Mouse (Mus musculus) forebrain, embryonic 11.5 days (tissue): ENCODE data around the gene Ttc4. TPM values are rescaled to one million over a fixed set of nuclear protein-coding genes. Genes with fewer than 3 reads are reported as not detected.

Experiments used
- ATAC-seq: fragments of 200-750 bp; cut with Nextera tagmentation; replicated peaks from 2 replicates; pipeline ENCODE4 v1.8.0; 2017; ENCODE audit warnings: moderate TSS enrichment; ENCODE audit not compliant: low FRiP score
- DNase-seq: peaks from one replicate; pipeline ENCODE4 v3.0.0-alpha.2; 2017; ENCODE audit warnings: low spot score
- H3K27ac ChIP-seq: fragments of 300-500 bp; sonication (generic); 2 replicates; pipeline ENCODE4 v1.5.1; 2014; ENCODE audit warnings: low read depth, low read length
- H3K27me3 ChIP-seq: fragments of 300-500 bp; sonication (generic); 2 replicates; pipeline ENCODE4 v1.6.1; 2014; ENCODE audit warnings: mild to moderate bottlenecking, low read length, mixed read lengths; ENCODE audit not compliant: control insufficient read depth, insufficient read depth
- H3K36me3 ChIP-seq: fragments of 300-500 bp; sonication (generic); 2 replicates; pipeline ENCODE4 v1.6.1; 2014; ENCODE audit warnings: mild to moderate bottlenecking, low read length, moderate library complexity, mixed read lengths; ENCODE audit not compliant: control insufficient read depth, insufficient read depth
- H3K4me1 ChIP-seq: fragments of 300-500 bp; sonication (generic); replicated peaks from 2 replicates; pipeline ENCODE4 v1.6.1; 2014; ENCODE audit warnings: low read length, mixed read lengths; ENCODE audit not compliant: control insufficient read depth, insufficient read depth
- H3K4me2 ChIP-seq: fragments of 300-500 bp; sonication (generic); 2 replicates; pipeline ENCODE4 v1.6.1; 2014; ENCODE audit warnings: low read depth, mild to moderate bottlenecking, low read length, moderate library complexity, mixed read lengths; ENCODE audit not compliant: severe bottlenecking
- H3K4me3 ChIP-seq: fragments of 300-500 bp; sonication (generic); 2 replicates; pipeline ENCODE4 v1.5.1; 2014; ENCODE audit warnings: low read depth, low read length
- H3K9ac ChIP-seq: fragments of 300-500 bp; sonication (generic); 2 replicates; pipeline ENCODE4 v1.6.1; 2014; ENCODE audit warnings: low read length
- H3K9me3 ChIP-seq: fragments of 300-500 bp; sonication (generic); 2 replicates; pipeline ENCODE4 v1.6.1; 2016; ENCODE audit warnings: low read length, mixed read lengths; ENCODE audit not compliant: control insufficient read depth
- WGBS: fragments of 180-500 bp; shearing (Covaris S2); extraction: QIAGEN DNeasy Blood & Tissue Kit; methylation state at CpG from one replicate; pipeline ENCODE4 v1.1.7; 2014; 5-methylcytosine and 5-hydroxymethylcytosine counted together
- polyA plus RNA-seq: library from polyadenylated mRNA; unstranded; fragments of >200 nt; fragmentation: Nextera tagmentation; extraction: Ambion mirVana; gene quantifications from 2 replicates; pipeline ENCODE4 v1.2.1, GENCODE M21; 2014

Gene Ttc4
- polyA plus RNA-seq, 1 experiment from 2014 or later = 101 TPM

DNA sequence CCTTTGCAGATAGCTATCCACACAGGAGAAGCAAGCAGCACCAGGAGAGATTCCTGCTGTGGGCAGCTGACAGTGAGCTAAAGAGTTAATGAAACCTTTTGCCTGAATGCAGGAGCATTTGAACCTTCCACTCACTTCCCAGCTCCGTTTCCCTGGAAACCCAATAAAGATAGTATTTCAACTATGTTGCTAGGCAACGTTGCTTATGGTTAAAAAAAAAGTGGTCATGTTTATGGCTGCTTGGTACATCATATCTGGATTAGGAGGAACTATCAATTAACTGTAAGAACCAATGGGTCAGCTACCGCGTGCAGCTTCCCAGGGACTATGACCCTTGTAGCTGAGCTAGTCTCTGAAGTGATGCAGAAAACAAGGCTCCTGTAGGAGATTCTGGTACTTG is 22.1 kb upstream of the Ttc4 start:
- no peak for DNase-seq
- H3K9me3 ChIP-seq = no peaks in the 10 kb centered on the region
- no peak overlapping the region for H3K4me3 ChIP-seq
- H3K4me2 ChIP-seq = no peak overlapping the region
- no peak for ATAC-seq
- no peak overlapping the region for H3K9ac ChIP-seq
- H3K27me3 ChIP-seq = no peaks in the 10 kb centered on the region
- H3K4me1 ChIP-seq = peaks cover 11% of the 10 kb centered on the region; the same call in 1 of the 2 replicates
- 57% methylated on average over 4 of the region's 4 CpGs for WGBS
- no peaks in the 10 kb centered on the region for H3K36me3 ChIP-seq
- H3K27ac ChIP-seq = no peak overlapping the region

DNA sequence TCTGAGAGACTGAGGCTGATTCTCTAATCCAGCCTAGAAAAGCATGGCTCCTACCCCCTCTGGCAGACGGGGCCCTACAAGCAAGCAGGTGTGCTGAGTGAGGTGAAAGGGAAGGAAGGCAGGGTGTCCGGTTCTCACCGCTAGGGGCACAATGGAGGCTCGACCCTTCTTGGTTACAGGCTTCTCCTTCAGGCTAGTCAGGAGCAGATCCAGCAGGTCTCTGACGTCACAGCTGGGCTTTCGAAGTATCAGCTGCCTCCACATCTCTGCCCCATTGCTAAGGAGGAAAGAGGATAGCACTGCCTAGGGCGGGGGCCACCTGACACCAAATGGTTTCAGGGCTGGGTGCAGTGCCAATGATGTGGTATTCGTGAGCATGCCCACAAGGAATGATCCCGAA is 21.2 kb upstream of the Ttc4 start:
- peak; percentile 79 for DNase-seq
- Histone ChIP-seq H3K4me3 (no peak overlapping the region), H3K27me3 (no peaks in the 10 kb centered on the region), H3K9ac (no peak overlapping the region), H3K4me1 (peaks cover 6% of the 10 kb centered on the region; the same call in 1 of the 2 replicates), H3K36me3 (no peaks in the 10 kb centered on the region), H3K4me2 (no peak overlapping the region), H3K9me3 (no peaks in the 10 kb centered on the region), H3K27ac (no peak overlapping the region)
- 21% methylated on average over 9 of the region's 9 CpGs for WGBS
- no peak; the same call in 1 of the 2 replicates for ATAC-seq

- no peak overlapping the region for H3K27ac ChIP-seq
- no peak overlapping the region for H3K9ac ChIP-seq
- H3K4me3 ChIP-seq = no peak overlapping the region
- ATAC-seq (no peak), DNase-seq (no peak)
- H3K27me3 ChIP-seq = no peaks in the 10 kb centered on the region
- 87% methylated on average over 15 of the region's 15 CpGs for WGBS
- H3K9me3 ChIP-seq = no peaks in the 10 kb centered on the region
- no peaks in the 10 kb centered on the region for H3K36me3 ChIP-seq
- no peak overlapping the region for H3K4me2 ChIP-seq
- no peaks in the 10 kb centered on the region for H3K4me1 ChIP-seq
Observed at GRCm38 (mm10) chr4:106693841-106694430, 15.2 kb upstream of the Ttc4 start.

DNA sequence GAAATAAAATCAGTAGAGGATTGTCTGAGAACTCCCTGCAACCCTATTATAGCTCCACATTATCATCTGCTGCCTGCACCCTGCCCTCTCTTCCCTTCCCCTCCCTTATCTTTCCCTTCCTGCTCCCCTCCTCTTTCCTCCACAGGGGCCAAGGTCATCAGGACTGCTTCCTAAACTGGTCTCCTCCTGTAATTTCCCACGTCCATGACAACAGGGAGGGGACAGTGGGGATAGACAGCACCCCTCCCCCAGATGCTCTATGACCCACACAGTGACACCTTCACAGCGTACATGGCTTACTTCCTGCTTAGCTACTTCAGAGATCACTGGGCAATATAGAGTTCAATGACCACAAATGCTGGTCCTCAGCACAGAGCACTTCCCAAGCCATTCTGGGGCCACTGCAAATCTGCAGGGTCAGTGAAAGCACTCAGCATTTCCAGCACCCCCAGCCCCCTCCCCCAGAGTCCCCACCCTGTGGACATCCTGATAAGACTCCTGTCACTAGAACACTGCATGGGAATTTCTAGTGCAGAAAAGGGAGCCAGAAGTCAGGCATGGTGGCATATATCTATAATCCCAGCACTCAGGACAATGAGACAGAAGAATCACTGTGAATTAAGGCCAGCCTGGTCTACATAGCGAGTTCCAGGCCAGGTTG is 10.0 kb upstream of the Ttc4 start:
- no peaks in the 10 kb centered on the region for H3K9me3 ChIP-seq
- H3K4me3 ChIP-seq = no peak overlapping the region
- H3K4me2 ChIP-seq = no peak overlapping the region
- 57% methylated on average over 3 of the region's 3 CpGs for WGBS
- H3K36me3 ChIP-seq = no peaks in the 10 kb centered on the region
- no peaks in the 10 kb centered on the region for H3K4me1 ChIP-seq
- no peak overlapping the region for H3K27ac ChIP-seq
- H3K27me3 ChIP-seq = no peaks in the 10 kb centered on the region
- DNase-seq = no peak
- no peak overlapping the region for H3K9ac ChIP-seq
- no peak for ATAC-seq

- Histone ChIP-seq H3K4me3 (no peak overlapping the region), H3K27ac (no peak overlapping the region), H3K9me3 (no peaks in the 10 kb centered on the region), H3K36me3 (no peaks in the 10 kb centered on the region), H3K9ac (no peak overlapping the region), H3K4me2 (no peak overlapping the region), H3K27me3 (no peaks in the 10 kb centered on the region), H3K4me1 (peaks cover 4% of the 10 kb centered on the region)
- no peak for DNase-seq
- 56% methylated on average over 2 of the region's 2 CpGs for WGBS
- ATAC-seq = no peak
Observed at GRCm38 (mm10) chr4:106680955-106681354, 2.2 kb upstream of the Ttc4 start.

GRCm38 (mm10) chr4:106679152-106679551 is 408 bp upstream of the Ttc4 start:
- no peak overlapping the region; the same call in 1 of the 2 replicates for H3K4me2 ChIP-seq
- ATAC-seq = peak; percentile 44

DNA sequence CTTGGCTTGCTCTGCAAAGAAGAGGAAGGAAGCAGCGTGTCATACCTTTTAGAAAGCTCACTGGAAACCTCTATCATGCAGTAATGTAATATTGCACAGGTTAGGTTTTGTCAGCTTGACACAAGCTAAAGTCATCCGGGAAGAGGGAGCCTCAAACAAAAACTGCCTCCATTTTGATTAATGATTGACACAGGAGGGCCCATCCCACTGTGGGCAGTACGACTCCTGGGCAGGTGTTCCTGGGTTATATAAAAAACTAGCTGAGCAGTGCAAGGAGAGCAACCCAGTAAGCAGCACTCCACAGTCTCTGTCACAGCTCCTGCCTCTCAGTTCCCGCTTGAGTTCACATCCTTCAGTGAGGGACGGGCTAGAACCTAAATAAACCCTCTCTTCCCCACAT is 2.0 kb downstream of the Ttc4 start:
- DNase-seq = no peak
- Histone ChIP-seq H3K4me2 (no peak overlapping the region), H3K27me3 (no peaks in the 10 kb centered on the region), H3K36me3 (no peaks in the 10 kb centered on the region; the same call in 1 of the 2 replicates), H3K9me3 (no peaks in the 10 kb centered on the region), H3K4me1 (peaks cover 4% of the 10 kb centered on the region), H3K9ac (no peak overlapping the region), H3K4me3 (no peak overlapping the region), H3K27ac (no peak overlapping the region)
- ATAC-seq = no peak
- 96% methylated on average over 5 of the region's 5 CpGs for whole genome bisulfite sequencing

More at GRCm38 (mm10) chr4:106679152-106679551, 408 bp upstream of the Ttc4 start:
- H3K4me1 ChIP-seq = peaks cover 4% of the 10 kb centered on the region
- no peaks in the 10 kb centered on the region for H3K9me3 ChIP-seq
- WGBS = 47% methylated on average over 3 of the region's 3 CpGs
- no peaks in the 10 kb centered on the region for H3K27me3 ChIP-seq
- no peak overlapping the region; the same call in 1 of the 2 replicates for H3K4me3 ChIP-seq
- DNase-seq = no peak
- no peak overlapping the region for H3K9ac ChIP-seq
- H3K36me3 ChIP-seq = no peaks in the 10 kb centered on the region
- H3K27ac ChIP-seq = no peak overlapping the region

- DNase-seq (no peak), ATAC-seq (no peak)
- Histone ChIP-seq H3K9me3 (no peaks in the 10 kb centered on the region), H3K4me2 (no peak overlapping the region), H3K27ac (no peak overlapping the region), H3K4me3 (no peak overlapping the region), H3K36me3 (peaks cover 6% of the 10 kb centered on the region; the same call in 1 of the 2 replicates), H3K4me1 (no peaks in the 10 kb centered on the region), H3K27me3 (no peaks in the 10 kb centered on the region), H3K9ac (no peak overlapping the region)
- 89% methylated on average over 2 of the region's 2 CpGs for WGBS
Observed at GRCm38 (mm10) chr4:106666546-106666945, 12.2 kb downstream of the Ttc4 start.

GRCm38 (mm10) chr4:106665673-106666072 is 13.1 kb downstream of the Ttc4 start:
- H3K9me3 ChIP-seq = no peaks in the 10 kb centered on the region
- H3K36me3 ChIP-seq = peaks cover 6% of the 10 kb centered on the region; the same call in 1 of the 2 replicates
- H3K27ac ChIP-seq = no peak overlapping the region
- DNase-seq (no peak), ATAC-seq (no peak)
- WGBS = 95% methylated on average over 10 of the region's 10 CpGs
- H3K4me3 ChIP-seq = no peak overlapping the region
- no peaks in the 10 kb centered on the region for H3K4me1 ChIP-seq
- no peak overlapping the region for H3K9ac ChIP-seq
- no peak overlapping the region for H3K4me2 ChIP-seq
- no peaks in the 10 kb centered on the region for H3K27me3 ChIP-seq
